Comparison of ENCODE assay signal across 7 mouse cellular contexts in genomic region chrX:51205548-51206324, GRCm38 (mm10). TPM values are rescaled to one million over a fixed set of nuclear protein-coding genes. Genes with fewer than 3 reads are reported as not detected.
DNase-seq lines count a peak whose midpoint lies in the region; ATAC-seq and TF ChIP-seq lines count a peak whose summit lies in the region.

No protein-coding gene starts in this region.

- 23% methylated on average over 61 of the region's 79 CpGs for WGBS in hindbrain, embryonic 15.5 days
- 18% methylated on average over 75 of the region's 79 CpGs for WGBS in liver, embryonic 13.5 days (ENCODE audit: insufficient replicate concordance)

- peak overlapping the region; percentile 92 for H3K4me2 ChIP-seq in hindbrain, embryonic 15.5 days
- H3K4me2 ChIP-seq in liver, embryonic 13.5 days = peak overlapping the region; percentile 80

- peak overlapping the region; percentile 87 for H3K9ac ChIP-seq in ES-E14 (ENCODE audit: insufficient read depth, low read depth, low read length, poor library complexity, severe bottlenecking)
- 0 out of 2 replicates have a peak overlapping the region, but pooled peaks have one; percentile 27 for H3K9ac ChIP-seq in hindbrain, embryonic 15.5 days
- H3K9ac ChIP-seq in liver, embryonic 13.5 days = peak overlapping the region; percentile 74

- peak; percentile 61 for ATAC-seq in hindbrain, embryonic 15.5 days (ENCODE audit: low FRiP score, low read depth)
- ATAC-seq in liver, embryonic 13.5 days (ENCODE audit: low read depth) = peak; percentile 56

- DNase-seq in ES-E14 (ENCODE audit: low read depth, low spot score) = peak; percentile 12
- peak; percentile 46 for DNase-seq in adrenal gland, postnatal 25 days
- DNase-seq in liver, embryonic 13.5 days = peak; percentile 33
- DNase-seq in naive thymus-derived CD4-positive, alpha-beta T cell, adult 2 months (ENCODE audit: low read depth) = peak; percentile 75
- peak; percentile 71 for DNase-seq in thymus, postnatal 0 days (ENCODE audit: low spot score)

- H3K36me3 ChIP-seq in ES-E14 (ENCODE audit: control insufficient read depth, insufficient read depth, low read length, poor library complexity, severe bottlenecking) = no peaks in the 10 kb centered on the region
- H3K36me3 ChIP-seq in erythroblast, embryonic 14.5 days (ENCODE audit: control insufficient read depth) = no peaks in the 10 kb centered on the region
- no peaks in the 10 kb centered on the region for H3K36me3 ChIP-seq in hindbrain, embryonic 15.5 days
- no peaks in the 10 kb centered on the region for H3K36me3 ChIP-seq in liver, embryonic 13.5 days

- H3K4me3 ChIP-seq in ES-E14 (ENCODE audit: insufficient read depth in 1 of 2, low read depth in 1 of 2, low read length in 2 of 2, poor library complexity in 1 of 2, severe bottlenecking in 1 of 2) = peak overlapping the region; percentile 68 to 92
- peak overlapping the region; percentile 80 for H3K4me3 ChIP-seq in erythroblast, embryonic 14.5 days (replicated peaks)
- peak overlapping the region; percentile 54 for H3K4me3 ChIP-seq in hindbrain, embryonic 15.5 days
- H3K4me3 ChIP-seq in liver, embryonic 13.5 days (replicated peaks) = peak overlapping the region; percentile 67

- H3K27me3 ChIP-seq in erythroblast, embryonic 14.5 days (ENCODE audit: control insufficient read depth) = peaks cover 26% of the 10 kb centered on the region
- peaks cover 10% of the 10 kb centered on the region; the same call in 1 of the 2 replicates for H3K27me3 ChIP-seq in hindbrain, embryonic 15.5 days
- H3K27me3 ChIP-seq in liver, embryonic 13.5 days = peaks cover 18% of the 10 kb centered on the region

- H3K9me3 ChIP-seq in ES-E14 (ENCODE audit: control insufficient read depth, insufficient read depth, low read depth, low read length) = no peaks in the 10 kb centered on the region
- peaks cover 3% of the 10 kb centered on the region; the same call in 1 of the 2 replicates for H3K9me3 ChIP-seq in erythroblast, embryonic 14.5 days (ENCODE audit: control insufficient read depth, low read length)
- no peaks in the 10 kb centered on the region for H3K9me3 ChIP-seq in hindbrain, embryonic 15.5 days
- H3K9me3 ChIP-seq in liver, embryonic 13.5 days (replicated peaks) = no peaks in the 10 kb centered on the region

- H3K4me1 ChIP-seq in ES-E14 (ENCODE audit: control insufficient read depth in 2 of 2, insufficient read depth in 2 of 2, low read length in 2 of 2, poor library complexity in 1 of 2) = no peaks in the 10 kb centered on the region
- H3K4me1 ChIP-seq in erythroblast, embryonic 14.5 days (ENCODE audit: control insufficient read depth) = peaks cover 13% of the 10 kb centered on the region
- no peaks in the 10 kb centered on the region for H3K4me1 ChIP-seq in hindbrain, embryonic 15.5 days (replicated peaks)
- H3K4me1 ChIP-seq in liver, embryonic 13.5 days (replicated peaks) = peaks cover 9% of the 10 kb centered on the region; the same call in 1 of the 2 replicates

- no peak overlapping the region for H3K27ac ChIP-seq in ES-E14 (ENCODE audit: insufficient read depth, low read depth, low read length, poor library complexity, severe bottlenecking)
- H3K27ac ChIP-seq in hindbrain, embryonic 15.5 days (replicated peaks) = no peak overlapping the region
- H3K27ac ChIP-seq in liver, embryonic 13.5 days = peak overlapping the region; percentile 5; the same call in 1 of the 2 replicates

- in situ Hi-C loops in ES-E14 (cut with MboI; ENCODE audit: low sequenced_read_pairs in 2 of 2, unreplicated experiment in 2 of 2) = no loop called here

TF ChIP-seq in ES-E14, 5 proteins besides CTCF, POLR2A, EP300 and RAD21:
- TF ChIP-seq MAFK (IDR thresholded peaks at IDR 0.05; ENCODE audit: insufficient read depth, low read depth, low read length) (no peak), CHD2 (IDR thresholded peaks at IDR 0.05; ENCODE audit: low read depth, low read length) (no peak), ZC3H11A (IDR thresholded peaks at IDR 0.05; ENCODE audit: borderline replicate concordance, low read depth, low read length) (no peak), ZNF384 (IDR thresholded peaks at IDR 0.05; ENCODE audit: low read depth, low read length) (no peak), HCFC1 (IDR thresholded peaks at IDR 0.05; ENCODE audit: borderline replicate concordance, insufficient read depth, low read length) (no peak)

RNA-seq across cellular contexts. Expression of gene Mbnl3, which starts 0.6 kb away (rescaled TPM):
- 3.6 and 6.7 TPM in 2 replicates for total RNA-seq in ES-E14 (2012; rRNA removed)
- 4.5 and 5.9 TPM in 2 replicates for total RNA-seq in adrenal gland, postnatal 25 days (2021)
- polyA plus RNA-seq in erythroblast, embryonic 14.5 days (2012) = 0.04 and 0.08 TPM in 2 replicates
- polyA plus RNA-seq in hindbrain, embryonic 15.5 days (2015; fragmentation: Nextera tagmentation; extraction: Ambion mirVana) = 1.4 and 1.5 TPM in 2 replicates
- polyA plus RNA-seq in liver, embryonic 13.5 days (2015; fragmentation: Nextera tagmentation; extraction: Ambion mirVana) = 7.0 and 8.7 TPM in 2 replicates
- polyA plus RNA-seq in thymus, postnatal 0 days (2015; fragmentation: Nextera tagmentation; extraction: Ambion mirVana) = 27.2 and 27.8 TPM in 2 replicates

Comparison
In these comparisons a context has a peak if more than half of its experiments do, and no peak if none do; other contexts are left out.
1. DNase-seq: peak in every context shown above with its lines; median percentile 75 in naive thymus-derived CD4-positive, alpha-beta T cell, adult 2 months; 71 in thymus, postnatal 0 days; 46 in adrenal gland, postnatal 25 days; 33 in liver, embryonic 13.5 days; 12 in ES-E14.
2. H3K9ac ChIP-seq: peak in every context shown above with its lines; median percentile 87 in ES-E14; 74 in liver, embryonic 13.5 days; 27 in hindbrain, embryonic 15.5 days.